ENCODE assay signal across 20 mouse cellular contexts in the genomic region with DNA sequence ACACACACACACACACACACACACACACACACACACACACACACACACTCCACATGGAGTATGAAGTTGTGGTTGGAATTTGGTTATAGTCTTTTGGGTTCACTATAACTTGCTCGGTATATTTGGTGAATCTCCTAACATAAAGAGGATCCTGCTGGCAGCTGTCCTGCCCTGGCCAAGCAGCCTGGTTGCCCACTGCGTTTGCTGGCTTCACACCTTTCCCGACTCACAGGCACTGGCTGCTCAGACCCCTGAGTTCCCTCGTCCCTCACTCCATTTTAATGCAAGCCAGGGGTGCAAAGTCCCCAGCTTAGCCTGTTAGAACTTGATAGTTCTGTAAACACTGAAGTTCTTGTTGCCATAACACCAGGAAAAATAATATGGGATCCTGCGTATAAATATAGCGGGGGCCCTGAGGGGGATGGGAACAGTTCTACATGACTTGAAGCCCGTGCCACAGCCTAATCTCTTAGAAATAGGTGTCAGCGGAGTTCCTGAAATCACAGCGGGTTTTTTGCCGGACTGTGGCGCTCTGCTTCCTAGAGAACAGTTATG.
A peak's percentile ranks its signal among the peaks of the same experiment; 100 is the strongest.
DNase-seq lines count a peak whose midpoint lies in the region; ATAC-seq and TF ChIP-seq lines count a peak whose summit lies in the region.
"Had no signal": no experiment of that assay in that cellular context is flagged by ENCODE, and none has a peak within 500 bp of the region (broad histone marks: within the 10 kb centered on the region; RNA-seq: fewer than 3 reads in every experiment).

No protein-coding gene starts in this region.

- peaks cover 5% of the 10 kb centered on the region; the same call in 1 of the 2 replicates for H3K4me1 ChIP-seq in liver, postnatal 0 days (ENCODE audit: insufficient read depth)
- H3K4me1 ChIP-seq in liver, embryonic 11.5 days (replicated peaks; ENCODE audit: control insufficient read depth, insufficient read depth, low read length): no peaks in the 10 kb centered on the region
- H3K4me1 ChIP-seq in embryonic facial prominence, embryonic 15.5 days: peaks cover 34% of the 10 kb centered on the region
- peaks cover 45% of the 10 kb centered on the region for H3K4me1 ChIP-seq in limb, embryonic 12.5 days (replicated peaks)
- peaks cover 6% of the 10 kb centered on the region; the same call in 1 of the 2 replicates for H3K4me1 ChIP-seq in stomach, postnatal 0 days (replicated peaks; ENCODE audit: control insufficient read depth, insufficient read depth)
- H3K4me1 ChIP-seq: midbrain, embryonic 13.5 days; neural tube, embryonic 15.5 days had no signal

- no peak for TF ChIP-seq EP300 in liver, postnatal 0 days (IDR thresholded peaks at IDR 0.05; ENCODE audit: low read depth)
- TF ChIP-seq EP300 in stomach, postnatal 0 days (optimal IDR thresholded peaks at IDR 0.05): no peak

- no peaks in the 10 kb centered on the region for H3K27me3 ChIP-seq in liver, postnatal 0 days (ENCODE audit: insufficient read depth, low read length)
- H3K27me3 ChIP-seq in liver, embryonic 11.5 days (replicated peaks; ENCODE audit: control insufficient read depth, insufficient read depth, low read length): no peaks in the 10 kb centered on the region
- no peaks in the 10 kb centered on the region for H3K27me3 ChIP-seq in embryonic facial prominence, embryonic 15.5 days
- H3K27me3 ChIP-seq in limb, embryonic 12.5 days: 0 out of 2 replicates have a peak, but pooled peaks cover 3% of the 10 kb centered on the region
- no peaks in the 10 kb centered on the region for H3K27me3 ChIP-seq in stomach, postnatal 0 days (ENCODE audit: control insufficient read depth, insufficient read depth, low read length)
- H3K27me3 ChIP-seq: kidney, embryonic 15.5 days; midbrain, embryonic 13.5 days had no signal

- H3K27ac ChIP-seq in liver, postnatal 0 days (ENCODE audit: low read depth): no peak overlapping the region
- H3K27ac ChIP-seq in liver, embryonic 11.5 days (ENCODE audit: low read depth, low read length): no peak overlapping the region
- peak overlapping the region; percentile 76; the same call in 1 of the 2 replicates for H3K27ac ChIP-seq in embryonic facial prominence, embryonic 15.5 days (replicated peaks)
- H3K27ac ChIP-seq in limb, embryonic 12.5 days: peak overlapping the region; percentile 83
- H3K27ac ChIP-seq in stomach, postnatal 0 days (replicated peaks): peak overlapping the region; percentile 31; the same call in 1 of the 2 replicates
- H3K27ac ChIP-seq: midbrain, embryonic 13.5 days; neural tube, embryonic 15.5 days had no signal

- H3K36me3 ChIP-seq in liver, postnatal 0 days (replicated peaks; ENCODE audit: insufficient read depth, low read length): no peaks in the 10 kb centered on the region
- no peaks in the 10 kb centered on the region for H3K36me3 ChIP-seq in liver, embryonic 11.5 days (ENCODE audit: control insufficient read depth, insufficient read depth, low read length)
- H3K36me3 ChIP-seq in embryonic facial prominence, embryonic 15.5 days: no peaks in the 10 kb centered on the region
- H3K36me3 ChIP-seq in limb, embryonic 12.5 days: no peaks in the 10 kb centered on the region
- no peaks in the 10 kb centered on the region for H3K36me3 ChIP-seq in stomach, postnatal 0 days (ENCODE audit: control insufficient read depth, insufficient read depth, low read length)
- H3K36me3 ChIP-seq: kidney, embryonic 15.5 days; midbrain, embryonic 13.5 days; neural tube, embryonic 15.5 days had no signal

- 68% methylated on average over 11 of the region's 11 CpGs for WGBS in liver, postnatal 0 days (ENCODE audit: insufficient replicate concordance)
- 63% methylated on average over 11 of the region's 11 CpGs for WGBS in liver, embryonic 11.5 days
- 46% methylated on average over 11 of the region's 11 CpGs for WGBS in embryonic facial prominence, embryonic 15.5 days
- WGBS in limb, embryonic 12.5 days: 44% methylated on average over 11 of the region's 11 CpGs
- WGBS in stomach, postnatal 0 days: 35% methylated on average over 11 of the region's 11 CpGs

- no peaks in the 10 kb centered on the region for H3K9me3 ChIP-seq in liver, postnatal 0 days (ENCODE audit: low read length)
- no peaks in the 10 kb centered on the region for H3K9me3 ChIP-seq in liver, embryonic 11.5 days (ENCODE audit: control insufficient read depth, low read length)
- no peaks in the 10 kb centered on the region for H3K9me3 ChIP-seq in embryonic facial prominence, embryonic 15.5 days (replicated peaks)
- no peaks in the 10 kb centered on the region for H3K9me3 ChIP-seq in limb, embryonic 12.5 days
- H3K9me3 ChIP-seq in stomach, postnatal 0 days (ENCODE audit: control insufficient read depth, low read length): no peaks in the 10 kb centered on the region
- H3K9me3 ChIP-seq: kidney, embryonic 15.5 days; midbrain, embryonic 13.5 days; neural tube, embryonic 15.5 days had no signal

- ATAC-seq in liver, postnatal 0 days: peak; percentile 64
- ATAC-seq in liver, embryonic 11.5 days (replicated peaks; ENCODE audit: low FRiP score): no peak
- ATAC-seq in embryonic facial prominence, embryonic 15.5 days (ENCODE audit: insufficient number of reproducible peaks, low FRiP score, low TSS enrichment, low read depth): peak; percentile 30; the same call in 1 of the 2 replicates
- 0 out of 2 replicates have a peak, but pooled peaks have one; percentile 27 for ATAC-seq in limb, embryonic 12.5 days (ENCODE audit: insufficient number of reproducible peaks, insufficient read depth, low FRiP score, low TSS enrichment, low read depth)
- peak; percentile 83 for ATAC-seq in stomach, postnatal 0 days (ENCODE audit: low FRiP score, low TSS enrichment)
- ATAC-seq: forebrain, postnatal 0 days; hindbrain, embryonic 16.5 days; midbrain, embryonic 13.5 days had no signal

- no peak for TF ChIP-seq CTCF in liver, postnatal 0 days (IDR thresholded peaks at IDR 0.05; ENCODE audit: low read depth)
- TF ChIP-seq CTCF in stomach, postnatal 0 days (IDR thresholded peaks at IDR 0.05; ENCODE audit: low read depth): no peak; the same call in 1 of the 2 replicates

- no peak overlapping the region for H3K4me3 ChIP-seq in liver, postnatal 0 days (ENCODE audit: low read depth, low read length)
- H3K4me3 ChIP-seq in liver, embryonic 11.5 days (ENCODE audit: low read depth, low read length): no peak overlapping the region
- H3K4me3 ChIP-seq in embryonic facial prominence, embryonic 15.5 days (replicated peaks): no peak overlapping the region
- no peak overlapping the region for H3K4me3 ChIP-seq in limb, embryonic 12.5 days (replicated peaks)
- H3K4me3 ChIP-seq in stomach, postnatal 0 days (ENCODE audit: low read depth, low read length): no peak overlapping the region
- H3K4me3 ChIP-seq: erythroblast, embryonic 14.5 days; kidney, embryonic 15.5 days; midbrain, embryonic 13.5 days; myocyte; neural tube, embryonic 15.5 days had no signal

- no peak for DNase-seq in liver, postnatal 0 days
- no peak for DNase-seq in liver, embryonic 11.5 days (ENCODE audit: low spot score)
- peak; percentile 68 for DNase-seq in stomach, postnatal 0 days (ENCODE audit: low spot score)
- DNase-seq in urinary bladder, postnatal 36 days (ENCODE audit: low spot score in 2 of 2): no peak
- DNase-seq in right cerebral cortex, postnatal 25 days: no peak
- DNase-seq: cerebellum, adult 9-10 months; forebrain, postnatal 0 days; heart, postnatal 36 days; left cerebral cortex, postnatal 4 days; lung, adult 18-20 months; thymus, adult 2 months had no signal

- H3K9ac ChIP-seq in liver, postnatal 0 days (replicated peaks): no peak overlapping the region
- H3K9ac ChIP-seq in liver, embryonic 11.5 days (ENCODE audit: low read depth, low read length): no peak overlapping the region
- H3K9ac ChIP-seq in embryonic facial prominence, embryonic 15.5 days: no peak overlapping the region
- no peak overlapping the region for H3K9ac ChIP-seq in limb, embryonic 12.5 days (replicated peaks)
- H3K9ac ChIP-seq in stomach, postnatal 0 days (ENCODE audit: low read length): no peak overlapping the region
- H3K9ac ChIP-seq: forebrain, postnatal 0 days; kidney, embryonic 15.5 days; midbrain, embryonic 13.5 days; neural tube, embryonic 15.5 days had no signal

- no peak overlapping the region for H3K4me2 ChIP-seq in liver, postnatal 0 days (ENCODE audit: low read depth, low read length)
- H3K4me2 ChIP-seq in liver, embryonic 11.5 days: no peak overlapping the region
- H3K4me2 ChIP-seq in embryonic facial prominence, embryonic 15.5 days (replicated peaks): no peak overlapping the region
- 0 out of 2 replicates have a peak overlapping the region, but pooled peaks have one; percentile 6 for H3K4me2 ChIP-seq in limb, embryonic 12.5 days
- H3K4me2 ChIP-seq in stomach, postnatal 0 days (replicated peaks; ENCODE audit: low read depth): no peak overlapping the region
- H3K4me2 ChIP-seq: heart, embryonic 11.5 days; kidney, embryonic 15.5 days; midbrain, embryonic 13.5 days; neural tube, embryonic 15.5 days had no signal

Comparison
In these comparisons a context has a peak if more than half of its experiments do, and no peak if none do; other contexts are left out.
1. H3K27ac ChIP-seq: peak in embryonic facial prominence, embryonic 15.5 days (single experiment), limb, embryonic 12.5 days (single experiment) and stomach, postnatal 0 days (single experiment); none in liver, postnatal 0 days (single experiment) and liver, embryonic 11.5 days (single experiment).